Mouse (Mus musculus): ENCODE data around the gene Pard3. TPM values are rescaled to one million over a fixed set of nuclear protein-coding genes. Genes with fewer than 3 reads are reported as not detected.
A peak's percentile ranks its signal among the peaks of the same experiment; 100 is the strongest.

Pard3 gene
- total RNA-seq, 2 experiments from 2014 or later: 30.9 to 31.6 TPM

DNA sequence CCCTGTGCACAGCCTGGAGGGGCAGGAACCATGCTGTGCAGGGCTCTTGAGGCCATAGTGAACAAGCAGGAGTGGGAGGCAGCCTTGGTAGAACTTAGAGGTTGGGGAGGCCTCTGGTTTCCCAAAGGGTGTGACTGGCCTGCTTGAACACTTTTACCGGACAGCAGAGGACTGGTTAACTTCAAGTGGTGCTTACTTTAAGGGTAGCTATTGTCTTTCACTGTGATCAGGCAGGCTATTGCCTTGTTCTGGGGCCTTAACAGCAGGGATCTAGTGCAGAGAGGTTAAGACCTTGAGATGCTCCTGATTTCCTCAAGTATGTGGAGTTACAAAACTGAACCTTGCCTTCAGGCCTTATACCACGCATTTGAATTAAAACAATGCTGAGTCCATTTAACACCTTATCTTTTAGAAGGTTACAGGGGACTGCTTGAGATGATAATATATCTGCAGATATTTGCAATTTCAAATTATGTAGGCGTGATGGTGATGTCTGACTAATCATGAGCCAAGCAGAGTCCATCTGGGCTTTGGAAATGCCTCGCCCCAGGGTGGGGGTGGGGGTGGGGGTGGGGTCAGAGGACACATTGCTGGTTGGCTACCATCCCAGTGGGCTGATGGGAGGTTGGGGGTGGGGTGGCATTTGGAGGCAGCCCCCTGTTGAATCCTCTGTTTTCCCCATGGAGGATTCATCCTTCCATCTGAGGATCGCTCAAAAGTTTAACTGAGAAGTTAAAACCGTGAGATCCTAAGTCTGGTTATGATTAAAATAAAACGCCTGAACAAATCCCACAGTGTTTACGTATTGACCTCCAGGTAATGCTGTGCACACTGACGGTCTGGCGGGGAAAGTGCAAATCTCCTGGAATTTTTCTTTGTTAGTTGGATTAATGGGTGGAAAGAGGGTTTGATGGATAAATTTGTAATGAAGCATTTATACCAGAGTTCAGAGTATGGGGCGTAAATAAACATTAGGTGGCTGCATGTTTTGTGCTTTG lies 62.3 kb downstream of the Pard3 start:
- intact Hi-C loops (cut with DNase I): no loop called here
- DNase-seq (ENCODE audit: low spot score): no peak

DNA sequence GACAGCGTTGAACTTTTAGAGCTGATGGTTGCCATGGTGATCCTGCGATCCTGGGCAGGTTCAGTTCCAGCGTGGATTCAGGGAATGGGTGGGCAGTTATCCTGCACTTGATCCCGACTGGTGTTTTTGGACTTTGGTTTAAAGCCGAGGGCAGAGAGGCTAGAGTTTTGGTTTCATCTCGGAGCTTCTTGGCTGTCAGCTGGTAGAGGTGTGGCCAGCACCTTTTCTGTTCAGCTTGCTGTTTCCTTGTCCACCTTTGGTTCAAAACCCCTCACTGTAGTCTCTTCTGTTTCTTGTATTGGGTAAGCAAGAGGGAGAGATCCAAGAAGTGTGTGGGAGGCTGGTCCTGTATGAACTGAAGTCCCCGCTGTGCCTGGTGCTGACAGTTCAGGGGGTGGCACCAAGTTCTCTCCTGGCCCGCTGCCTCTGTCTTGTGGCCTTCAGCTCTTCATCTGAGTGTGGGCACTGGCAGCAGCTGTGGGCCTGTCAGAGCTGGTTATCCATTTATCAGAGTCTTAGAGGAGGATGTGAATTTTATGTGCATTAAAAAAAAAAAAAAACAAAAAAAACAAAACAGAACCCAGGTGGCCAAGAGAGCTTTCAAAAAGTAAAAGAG lies 65.2 kb downstream of the Pard3 start:
- DNase-seq (ENCODE audit: low spot score): no peak
- intact Hi-C loops (cut with DNase I): no loop called here

GRCm38 (mm10) chr8:127134327-127134726 lies 70.6 kb downstream of the Pard3 start:
- DNase-seq (ENCODE audit: low spot score): no peak
- intact Hi-C loops (cut with DNase I): no loop called here

DNA sequence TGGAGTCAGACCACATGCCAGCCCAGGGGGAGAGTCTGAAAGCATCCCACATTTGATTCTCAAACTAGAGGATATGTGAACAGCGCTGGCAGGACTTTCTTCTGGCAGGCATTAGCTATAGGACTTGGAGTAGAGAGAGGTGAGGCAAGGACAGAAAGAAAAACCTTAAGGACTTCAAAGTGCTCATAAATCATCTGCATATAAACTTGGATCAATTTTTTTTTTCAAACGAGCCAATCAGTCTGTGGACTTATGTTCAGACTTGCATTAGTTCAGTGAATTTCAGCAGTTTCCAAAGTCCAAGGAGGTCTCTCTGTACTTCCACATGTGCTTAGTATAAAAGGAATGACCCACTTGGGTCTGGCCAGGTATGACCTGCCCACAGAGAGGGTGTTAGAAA lies 72.5 kb downstream of the Pard3 start:
- DNase-seq (ENCODE audit: low spot score): no peak
- intact Hi-C loops (cut with DNase I): no loop called here

- DNase-seq (ENCODE audit: low spot score): no peak
- intact Hi-C loops (cut with DNase I): no loop called here
These were observed 73.1 kb downstream of the Pard3 start for GRCm38 (mm10) chr8:127136781-127137180.

GRCm38 (mm10) chr8:127139154-127139553 lies 75.5 kb downstream of the Pard3 start:
- DNase-seq (ENCODE audit: low spot score): peak; percentile 48
- intact Hi-C loops (cut with DNase I): loop anchor here (1.0 to 2.0 kb wide), 2 partner anchors 74 to 153 kb away; no protein-coding TSS in a partner anchor

DNA sequence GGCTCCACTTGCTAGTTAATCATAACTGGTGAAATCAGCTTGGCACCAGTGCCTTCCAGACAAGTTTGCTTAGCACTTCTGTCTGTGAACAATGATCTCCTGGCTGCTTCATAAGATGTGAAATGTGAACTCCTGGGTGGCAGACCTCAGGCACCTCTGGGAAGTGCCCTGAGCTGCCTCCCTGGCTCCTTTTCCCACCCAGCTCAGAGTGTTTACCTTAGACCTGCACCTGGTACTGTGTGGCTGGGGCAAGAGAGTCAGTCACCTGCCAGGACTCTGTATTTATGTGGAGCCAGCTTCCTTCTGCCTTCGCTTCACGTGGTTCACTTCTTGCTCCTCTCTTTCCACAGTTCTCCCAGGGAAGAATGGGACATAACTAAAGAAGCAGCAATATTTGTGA lies 77.3 kb downstream of the Pard3 start:
- intact Hi-C loops (cut with DNase I): loop anchor here (2.0 kb wide), 1 partner anchor 38 kb away; no protein-coding TSS in a partner anchor
- DNase-seq (ENCODE audit: low spot score): no peak

GRCm38 (mm10) chr8:127143641-127144040 lies 79.9 kb downstream of the Pard3 start:
- DNase-seq (ENCODE audit: low spot score): no peak

GRCm38 (mm10) chr8:127144562-127144961 lies 80.9 kb downstream of the Pard3 start:
- DNase-seq (ENCODE audit: low spot score): no peak
- intact Hi-C loops (cut with DNase I): no loop called here

More at GRCm38 (mm10) chr8:127143641-127144040, 79.9 kb downstream of the Pard3 start:
- intact Hi-C loops (cut with DNase I): no loop called here

DNA sequence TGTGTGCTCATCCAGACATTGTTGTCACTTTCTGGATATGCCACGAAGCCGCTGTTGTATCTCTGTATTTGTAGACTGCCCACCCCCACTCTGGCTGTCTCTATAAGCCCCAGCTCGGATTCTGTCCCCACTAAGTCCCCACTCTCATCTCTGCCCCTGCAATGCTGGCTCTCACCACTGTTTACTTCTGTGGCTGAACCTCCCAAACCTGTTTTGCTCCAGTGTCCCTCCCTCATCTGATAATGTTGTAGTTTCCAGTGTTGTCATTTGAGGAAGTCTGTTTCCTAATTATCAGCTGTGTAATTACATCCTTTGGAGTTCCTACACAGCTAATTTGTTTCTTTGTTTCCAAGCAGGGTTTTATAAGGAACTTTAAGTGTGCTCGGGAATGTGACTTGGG lies 81.4 kb downstream of the Pard3 start:
- intact Hi-C loops (cut with DNase I): no loop called here
- no peak for DNase-seq (ENCODE audit: low spot score)

DNA sequence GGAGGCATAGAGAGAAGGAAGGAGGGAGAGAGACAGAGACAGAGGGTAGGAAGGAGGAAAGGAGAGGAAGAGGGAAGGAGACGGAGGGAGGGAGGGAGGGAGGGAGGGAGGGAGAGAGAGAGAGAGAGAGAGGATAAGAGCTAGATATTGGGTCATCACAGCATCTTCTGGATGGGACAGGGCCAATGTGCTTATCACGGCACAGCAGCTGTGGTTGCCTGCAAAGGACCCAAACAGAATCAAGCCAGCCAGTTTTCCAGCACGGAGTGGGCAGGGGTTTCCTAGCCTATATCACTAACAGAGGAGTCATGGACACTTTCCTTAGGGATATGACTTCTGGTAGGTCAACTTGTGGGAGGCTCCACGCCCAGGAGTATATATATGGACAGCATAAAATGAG lies 82.4 kb downstream of the Pard3 start:
- DNase-seq (ENCODE audit: low spot score): no peak
- intact Hi-C loops (cut with DNase I): no loop called here

- DNase-seq (ENCODE audit: low spot score): no peak
- intact Hi-C loops (cut with DNase I): no loop called here
These were observed 85.1 kb downstream of the Pard3 start for GRCm38 (mm10) chr8:127148821-127149220.

GRCm38 (mm10) chr8:127150645-127151044 lies 87.0 kb downstream of the Pard3 start:
- DNase-seq (ENCODE audit: low spot score): no peak
- intact Hi-C loops (cut with DNase I): no loop called here

- DNase-seq (ENCODE audit: low spot score): no peak
- intact Hi-C loops (cut with DNase I): no loop called here
These were observed 88.0 kb downstream of the Pard3 start for GRCm38 (mm10) chr8:127151706-127152105.

DNA sequence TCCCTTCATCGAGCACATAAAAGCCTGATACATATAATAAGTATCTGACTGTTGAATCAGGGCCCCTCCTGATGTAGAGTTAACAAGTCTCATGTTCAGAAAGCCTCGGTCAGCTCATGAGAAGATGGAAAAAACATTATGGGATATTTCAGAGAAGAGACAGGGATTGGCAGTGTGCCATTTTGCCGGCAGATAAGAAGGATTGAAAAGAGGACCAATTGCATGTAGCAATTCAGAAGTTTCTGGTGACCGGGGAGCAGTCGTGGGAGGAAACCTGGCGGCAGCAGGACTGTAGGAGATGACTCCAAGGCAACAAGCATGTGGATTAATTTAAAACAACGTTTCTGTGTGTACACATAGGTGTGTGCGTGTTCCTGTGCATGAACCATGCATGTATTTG lies 93.4 kb downstream of the Pard3 start:
- intact Hi-C loops (cut with DNase I): no loop called here
- DNase-seq (ENCODE audit: low spot score): no peak

GRCm38 (mm10) chr8:127159421-127159966 lies 95.8 kb downstream of the Pard3 start:
- no peak for DNase-seq (ENCODE audit: low spot score)
- intact Hi-C loops (cut with DNase I): no loop called here

GRCm38 (mm10) chr8:127161854-127162253 lies 98.2 kb downstream of the Pard3 start:
- no peak for DNase-seq (ENCODE audit: low spot score)
- intact Hi-C loops (cut with DNase I): no loop called here

- DNase-seq (ENCODE audit: low spot score): no peak
- intact Hi-C loops (cut with DNase I): no loop called here
These were observed 99.1 kb downstream of the Pard3 start for GRCm38 (mm10) chr8:127162821-127163220.

GRCm38 (mm10) chr8:127164326-127165280 lies 100.9 kb downstream of the Pard3 start:
- intact Hi-C loops (cut with DNase I): no loop called here
- no peak for DNase-seq (ENCODE audit: low spot score)

DNA sequence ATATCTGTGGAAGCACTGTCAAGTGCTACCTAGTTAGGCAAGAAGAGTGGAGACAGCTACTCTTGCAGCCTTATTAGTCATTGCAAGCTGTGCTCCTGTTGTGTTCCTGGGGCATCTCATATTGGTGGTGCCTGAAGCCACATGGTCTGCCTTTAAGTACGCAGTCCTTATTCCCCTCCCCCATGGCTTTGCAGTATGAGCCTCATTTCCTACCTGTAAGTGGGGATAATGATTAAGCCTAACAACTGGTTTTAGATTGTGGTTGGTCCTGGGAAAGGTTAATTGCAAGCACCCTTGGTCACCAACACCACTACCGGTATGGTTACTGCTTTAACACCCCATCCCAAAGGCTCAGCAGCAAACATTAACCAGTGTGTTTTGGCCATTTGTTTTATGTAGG lies 104.8 kb downstream of the Pard3 start:
- DNase-seq (ENCODE audit: low spot score): no peak
- intact Hi-C loops (cut with DNase I): no loop called here
